18 mouse cellular contexts compared by ENCODE assay signal in genomic region chr1:55570225-55570624, GRCm38 (mm10).
"Had no signal": no experiment of that assay in that cellular context is flagged by ENCODE, and none has a peak within 500 bp of the region (broad histone marks: within the 10 kb centered on the region; RNA-seq: fewer than 3 reads in every experiment).

No protein-coding gene starts in this region.

- H3K36me3 ChIP-seq: liver, embryonic 15.5 days; lung, embryonic 15.5 days; midbrain, embryonic 10.5 days; midbrain, embryonic 12.5 days; neural tube, embryonic 12.5 days; stomach, embryonic 15.5 days had no signal

- DNase-seq: lung, adult 2 months; lung, postnatal 10 days; lung, postnatal 4 days; midbrain, embryonic 14.5 days; retina, postnatal 1 day; right cerebral cortex, adult 18-20 months; right cerebral cortex, postnatal 14 days; thymus, adult 2 months; thymus, postnatal 25 days; thymus, postnatal 4 days had no signal

- H3K9me3 ChIP-seq: liver, embryonic 15.5 days; lung, embryonic 15.5 days; midbrain, embryonic 10.5 days; midbrain, embryonic 12.5 days; neural tube, embryonic 12.5 days; stomach, embryonic 15.5 days had no signal

- H3K4me3 ChIP-seq: liver, embryonic 15.5 days; lung, embryonic 15.5 days; midbrain, embryonic 10.5 days; midbrain, embryonic 12.5 days; neural tube, embryonic 12.5 days; stomach, embryonic 15.5 days had no signal

- H3K4me1 ChIP-seq: liver, embryonic 15.5 days; midbrain, embryonic 10.5 days; midbrain, embryonic 12.5 days; neural tube, embryonic 12.5 days; stomach, embryonic 15.5 days had no signal

- H3K27me3 ChIP-seq: liver, embryonic 15.5 days; lung, embryonic 15.5 days; midbrain, embryonic 12.5 days; neural tube, embryonic 12.5 days; stomach, embryonic 15.5 days had no signal

- H3K4me2 ChIP-seq: liver, embryonic 15.5 days; lung, embryonic 15.5 days; midbrain, embryonic 12.5 days; neural tube, embryonic 12.5 days; stomach, embryonic 15.5 days had no signal

- ATAC-seq: midbrain, embryonic 16.5 days had no signal

- H3K9ac ChIP-seq: liver, embryonic 15.5 days; lung, embryonic 15.5 days; midbrain, embryonic 12.5 days; neural tube, embryonic 12.5 days; stomach, embryonic 15.5 days had no signal

- H3K27ac ChIP-seq: liver, embryonic 15.5 days; lung, embryonic 15.5 days; midbrain, embryonic 10.5 days; midbrain, embryonic 12.5 days; neural tube, embryonic 12.5 days; stomach, embryonic 15.5 days; stomach, postnatal 0 days had no signal
